ENCODE assay signal across 1 mouse cellular context in genomic region chr9:107646975-107647374, GRCm38 (mm10).
TF ChIP-seq lines count a peak whose summit lies in the region.

No protein-coding gene starts in this region.

TF ChIP-seq in CH12.LX, 34 proteins besides CTCF, POLR2A, EP300 and RAD21:
- peak; percentile 89 for TF ChIP-seq ZNF384 (IDR thresholded peaks at IDR 0.05; ENCODE audit: low read depth, low read length)
- peak; percentile 65; the same call in 1 of the 2 replicates for TF ChIP-seq TBP (conservative IDR thresholded peaks at IDR 0.05; ENCODE audit: low read depth, low read length)
- no peak for TF ChIP-seq E2F4 (IDR thresholded peaks at IDR 0.05; ENCODE audit: insufficient replicate concordance, low read depth, low read length)
